ENCODE assay signal across 20 mouse cellular contexts in genomic region chr6:125413326-125413725, GRCm38 (mm10). TPM values are rescaled to one million over a fixed set of nuclear protein-coding genes. Genes with fewer than 3 reads are reported as not detected.
DNase-seq lines count a peak whose midpoint lies in the region; ATAC-seq lines count a peak whose summit lies in the region.
"Had no signal": no experiment of that assay in that cellular context is flagged by ENCODE, and none has a peak within 500 bp of the region (broad histone marks: within the 10 kb centered on the region; RNA-seq: fewer than 3 reads in every experiment).

No protein-coding gene starts in this region.

- H3K36me3 ChIP-seq in kidney, embryonic 14.5 days (ENCODE audit: control insufficient read depth, insufficient read depth, low read length), result no peaks in the 10 kb centered on the region
- H3K36me3 ChIP-seq: forebrain, embryonic 12.5 days; heart, embryonic 15.5 days; midbrain, embryonic 13.5 days had no signal

- H3K9me3 ChIP-seq in kidney, embryonic 14.5 days (ENCODE audit: control insufficient read depth, low read length), result no peaks in the 10 kb centered on the region
- H3K9me3 ChIP-seq: forebrain, embryonic 12.5 days; heart, embryonic 15.5 days; midbrain, embryonic 13.5 days had no signal

- H3K4me3 ChIP-seq in kidney, embryonic 14.5 days (ENCODE audit: low read length), result no peak overlapping the region
- H3K4me3 ChIP-seq: forebrain, embryonic 12.5 days; heart, embryonic 15.5 days; midbrain, embryonic 13.5 days had no signal

- H3K27me3 ChIP-seq in kidney, embryonic 14.5 days (ENCODE audit: control insufficient read depth, insufficient read depth, low read length), result no peaks in the 10 kb centered on the region
- H3K27me3 ChIP-seq: forebrain, embryonic 12.5 days had no signal

- WGBS in kidney, embryonic 14.5 days, result 55% methylated on average over 9 of the region's 9 CpGs

- H3K27ac ChIP-seq in kidney, embryonic 14.5 days (ENCODE audit: low read depth, low read length), result no peak overlapping the region
- H3K27ac ChIP-seq: forebrain, embryonic 12.5 days; heart, embryonic 15.5 days; hindbrain, postnatal 0 days; midbrain, embryonic 13.5 days had no signal

- no peak overlapping the region for H3K4me2 ChIP-seq in kidney, embryonic 14.5 days (replicated peaks; ENCODE audit: low read depth, low read length)
- H3K4me2 ChIP-seq: forebrain, embryonic 12.5 days; heart, embryonic 15.5 days; midbrain, embryonic 13.5 days had no signal

- 0 out of 2 replicates have a peak, but pooled peaks cover 2% of the 10 kb centered on the region for H3K4me1 ChIP-seq in kidney, embryonic 14.5 days (ENCODE audit: control insufficient read depth, insufficient read depth, low read length)
- H3K4me1 ChIP-seq: forebrain, embryonic 12.5 days; heart, embryonic 15.5 days; midbrain, embryonic 13.5 days had no signal

- ATAC-seq in kidney, embryonic 14.5 days (ENCODE audit: low FRiP score, low TSS enrichment), result no peak; the same call in 1 of the 2 replicates
- ATAC-seq: activated CD4-positive, CD25-positive, alpha-beta regulatory T cell, adult 4 months; hindbrain, postnatal 0 days; midbrain, embryonic 13.5 days had no signal

- no peak overlapping the region for H3K9ac ChIP-seq in kidney, embryonic 14.5 days (ENCODE audit: low read depth, low read length)
- H3K9ac ChIP-seq: forebrain, embryonic 12.5 days; heart, embryonic 15.5 days; midbrain, embryonic 13.5 days had no signal

- peak; percentile 2 for DNase-seq in gastrocnemius, postnatal 10 days
- no peak for DNase-seq in gastrocnemius, postnatal 4 days (ENCODE audit: low spot score in 2 of 2)
- peak; percentile 58 to 72 for DNase-seq in urinary bladder, postnatal 36 days (ENCODE audit: low spot score in 2 of 2)
- no peak for DNase-seq in urinary bladder, postnatal 4 days (ENCODE audit: low spot score in 2 of 2)
- DNase-seq in lung, postnatal 10 days, result peak; percentile 44
- no peak for DNase-seq in yolk sac, embryonic 10.5 days (ENCODE audit: low spot score)
- DNase-seq: B cell, adult 2 months; cerebellum, adult 8-10 months; gastrocnemius, postnatal 14 days; kidney, adult 18-20 months; kidney, postnatal 14 days; liver; thymus, adult 2 months had no signal

RNA-seq across cellular contexts. Expression of gene Plekhg6, which starts 32.7 kb away (rescaled TPM):
- total RNA-seq in gastrocnemius, postnatal 10 days (2021), result under 1 TPM in 1 of 2 experiments, not detected in 1; 0.07 TPM
- total RNA-seq in gastrocnemius, postnatal 4 days (2021), result under 1 TPM; 0.07 to 0.08 TPM
- 3.8 and 6.1 TPM in 2 replicates for polyA plus RNA-seq in kidney, embryonic 14.5 days (2014; fragmentation: Nextera tagmentation; extraction: Ambion mirVana)
- total RNA-seq: gastrocnemius, postnatal 14 days; megakaryocyte, adult 5-6 weeks had no signal
- polyA plus RNA-seq: activated CD4-positive, CD25-positive, alpha-beta regulatory T cell, adult 4 months had no signal

Comparison
In these comparisons a context has a peak if more than half of its experiments do, and no peak if none do; other contexts are left out.
1. DNase-seq: peak in gastrocnemius, postnatal 10 days (single experiment), urinary bladder, postnatal 36 days (2 of 2) and lung, postnatal 10 days (single experiment); none in gastrocnemius, postnatal 4 days (0 of 2), urinary bladder, postnatal 4 days (0 of 2) and yolk sac, embryonic 10.5 days (single experiment).